Mouse (Mus musculus) hindbrain, embryonic 14.5 days (tissue): Measurements from ENCODE around the gene Ly6g6e. TPM values are rescaled to one million over a fixed set of nuclear protein-coding genes. Genes with fewer than 3 reads are reported as not detected.

Source experiments
- ATAC-seq: fragments of 200-750 bp; cut with Nextera tagmentation; 2 replicates; pipeline ENCODE4 v1.8.0; 2017; ENCODE audit warnings: moderate number of reproducible peaks, mild to moderate bottlenecking, moderate TSS enrichment, moderate library complexity; ENCODE audit not compliant: low FRiP score
- DNase-seq: peaks from one replicate; pipeline ENCODE4 v3.0.0-alpha.2; 2015; ENCODE audit warnings: low spot score
- H3K27ac ChIP-seq: fragments of 300-500 bp; sonication (generic); 2 replicates; pipeline ENCODE4 v1.5.1; 2014; ENCODE audit warnings: mild to moderate bottlenecking, moderate library complexity
- H3K27me3 ChIP-seq: fragments of 300-500 bp; sonication (generic); 2 replicates; pipeline ENCODE4 v1.6.1; 2014; ENCODE audit warnings: mild to moderate bottlenecking, low read length, mixed read lengths; ENCODE audit not compliant: control insufficient read depth, insufficient read depth
- H3K36me3 ChIP-seq: fragments of 300-500 bp; sonication (generic); replicated peaks from 2 replicates; pipeline ENCODE4 v1.6.1; 2014; ENCODE audit not compliant: control insufficient read depth, insufficient read depth
- H3K4me1 ChIP-seq: fragments of 300-500 bp; sonication (generic); replicated peaks from 2 replicates; pipeline ENCODE4 v1.6.1; 2014; ENCODE audit warnings: antibody characterized with exemption, low read length, mixed read lengths; ENCODE audit not compliant: control insufficient read depth, insufficient read depth
- H3K4me2 ChIP-seq: fragments of 300-500 bp; sonication (generic); replicated peaks from 2 replicates; pipeline ENCODE4 v1.6.1; 2014; ENCODE audit warnings: mild to moderate bottlenecking, moderate library complexity
- H3K4me3 ChIP-seq: fragments of 300-500 bp; sonication (generic); replicated peaks from 2 replicates; pipeline ENCODE4 v1.5.1; 2014; ENCODE audit warnings: mild to moderate bottlenecking, low read length
- H3K9ac ChIP-seq: fragments of 300-500 bp; sonication (generic); 2 replicates; pipeline ENCODE4 v1.6.1; 2014
- H3K9me3 ChIP-seq: fragments of 300-500 bp; sonication (generic); 2 replicates; pipeline ENCODE4 v1.6.1; 2016; ENCODE audit warnings: low read length; ENCODE audit not compliant: control insufficient read depth
- WGBS: fragments of 180-500 bp; shearing (Covaris S2); extraction: QIAGEN DNeasy Blood & Tissue Kit; methylation state at CpG from one replicate; pipeline ENCODE4 v1.1.7; 2014; 5-methylcytosine and 5-hydroxymethylcytosine counted together
- polyA plus RNA-seq: library from polyadenylated mRNA; unstranded; fragments of >200 nt; fragmentation: Nextera tagmentation; extraction: Ambion mirVana; gene quantifications from 2 replicates; pipeline ENCODE4 v1.2.1, GENCODE M21; 2014

The Ly6g6e gene
- polyA plus RNA-seq, 1 experiment from 2014 or later: not detected

DNA sequence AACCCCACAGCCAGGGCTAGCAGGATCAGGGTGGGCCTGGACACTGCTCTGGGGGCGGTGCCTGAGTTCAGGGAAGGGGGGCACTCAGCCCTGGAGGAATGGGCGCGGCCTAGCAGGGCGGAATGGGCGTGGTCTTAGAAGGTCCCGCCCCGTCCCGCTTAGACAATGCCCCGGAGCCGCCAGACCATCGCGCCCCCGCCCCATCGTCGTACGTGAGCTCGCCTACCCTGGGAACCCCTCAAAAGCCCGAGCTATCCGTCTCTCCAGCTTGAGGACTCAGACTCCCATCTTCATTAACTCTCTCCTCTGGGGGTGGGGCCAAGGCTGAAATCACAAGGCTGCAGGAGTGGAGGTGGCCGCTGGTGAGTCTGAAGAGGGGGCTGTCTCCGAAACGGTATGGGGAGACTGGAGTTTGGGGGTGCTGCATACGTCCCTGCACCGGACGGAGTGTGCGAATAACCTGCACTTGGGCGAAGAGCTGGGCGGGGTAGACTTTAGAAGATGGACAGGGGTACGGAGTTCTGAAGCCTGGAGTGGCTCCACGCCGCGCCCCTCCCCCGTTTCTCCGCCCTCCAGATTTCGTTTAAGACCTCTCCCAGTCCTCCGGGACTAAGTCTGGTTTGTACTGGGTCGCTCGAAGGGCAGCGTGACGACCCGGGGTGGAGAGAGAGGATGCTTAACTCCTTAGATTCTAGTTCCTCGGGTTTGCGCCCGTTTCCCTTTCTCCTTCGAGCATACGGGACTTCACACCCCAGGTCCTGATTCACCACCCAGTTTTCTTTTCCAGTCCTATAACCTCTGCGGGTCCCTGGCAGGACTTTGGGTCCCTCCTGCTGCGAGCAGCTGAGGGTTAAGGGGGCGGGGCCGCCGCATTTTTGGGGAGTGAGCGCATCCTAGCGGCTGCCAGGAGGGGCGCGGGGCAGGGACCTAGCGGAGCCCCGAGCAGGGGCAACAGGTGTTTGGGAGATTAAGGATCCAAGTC, 17.5 kb upstream of the Ly6g6e start, which contains the start of gene Ddah2:
Gene Ddah2, plus strand, starts transcription at position 125 of the 982 bp plus-strand sequence.
- WGBS: under 1% methylated on average over 56 of the region's 57 CpGs
- Histone ChIP-seq H3K27me3 (peaks cover 6% of the 10 kb centered on the region), H3K9me3 (no peaks in the 10 kb centered on the region), H3K4me3 (peak within 1 kb of the TSS; percentile 85), H3K36me3 (peaks cover 40% of the 10 kb centered on the region), H3K9ac (peak within 1 kb of the TSS; percentile 88), H3K4me1 (peaks cover 13% of the 10 kb centered on the region), H3K27ac (peak within 1 kb of the TSS; percentile 88), H3K4me2 (peak within 1 kb of the TSS; percentile 66)
- DNase-seq (peak; percentile 85), ATAC-seq (peak; percentile 92)

- Histone ChIP-seq H3K27me3 (peaks cover 14% of the 10 kb centered on the region), H3K27ac (no peak overlapping the region), H3K4me3 (peak overlapping the region; percentile 85), H3K4me1 (peaks cover 15% of the 10 kb centered on the region), H3K9me3 (no peaks in the 10 kb centered on the region), H3K9ac (peak overlapping the region; percentile 88), H3K4me2 (peak overlapping the region; percentile 66), H3K36me3 (peaks cover 38% of the 10 kb centered on the region)
- ATAC-seq (peak; percentile 9; the same call in 1 of the 2 replicates), DNase-seq (no peak)
- whole genome bisulfite sequencing: 25% methylated on average over 14 of the region's 14 CpGs
Observed at GRCm38 (mm10) chr17:35060071-35060470, 16.6 kb upstream of the Ly6g6e start.

DNA sequence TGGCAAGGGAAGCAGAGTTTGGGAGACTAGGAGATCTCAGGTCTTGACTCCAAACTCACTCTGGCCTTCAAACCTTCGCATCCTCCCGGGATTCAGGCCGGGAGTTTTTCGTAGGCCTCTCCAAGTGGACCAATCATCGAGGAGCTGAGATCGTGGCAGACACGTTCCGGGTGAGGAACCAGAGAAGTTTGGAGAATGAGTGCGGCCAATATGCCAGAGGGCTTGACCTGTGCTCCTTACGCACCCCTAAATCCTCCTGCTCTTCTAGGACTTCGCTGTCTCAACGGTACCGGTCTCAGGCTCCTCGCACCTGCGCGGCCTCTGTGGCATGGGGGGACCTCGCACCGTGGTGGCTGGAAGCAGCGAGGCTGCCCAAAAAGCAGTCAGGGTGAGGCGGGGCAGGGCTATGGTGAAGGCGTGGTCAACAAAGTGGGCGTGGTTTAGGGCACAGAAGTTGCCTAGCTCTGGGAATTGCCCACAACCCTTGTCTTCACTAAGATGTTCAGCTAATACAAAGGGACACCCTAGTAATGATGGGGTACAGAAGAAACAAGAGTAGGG, 15.9 kb upstream of the Ly6g6e start:
- Histone ChIP-seq H3K9ac (peak overlapping the region; percentile 88), H3K4me3 (peak overlapping the region; percentile 85), H3K36me3 (peaks cover 35% of the 10 kb centered on the region), H3K4me2 (peak overlapping the region; percentile 66), H3K4me1 (peaks cover 18% of the 10 kb centered on the region), H3K27me3 (peaks cover 21% of the 10 kb centered on the region), H3K9me3 (no peaks in the 10 kb centered on the region), H3K27ac (no peak overlapping the region)
- 58% methylated on average over 22 of the region's 22 CpGs for WGBS
- ATAC-seq (no peak), DNase-seq (no peak)

DNA sequence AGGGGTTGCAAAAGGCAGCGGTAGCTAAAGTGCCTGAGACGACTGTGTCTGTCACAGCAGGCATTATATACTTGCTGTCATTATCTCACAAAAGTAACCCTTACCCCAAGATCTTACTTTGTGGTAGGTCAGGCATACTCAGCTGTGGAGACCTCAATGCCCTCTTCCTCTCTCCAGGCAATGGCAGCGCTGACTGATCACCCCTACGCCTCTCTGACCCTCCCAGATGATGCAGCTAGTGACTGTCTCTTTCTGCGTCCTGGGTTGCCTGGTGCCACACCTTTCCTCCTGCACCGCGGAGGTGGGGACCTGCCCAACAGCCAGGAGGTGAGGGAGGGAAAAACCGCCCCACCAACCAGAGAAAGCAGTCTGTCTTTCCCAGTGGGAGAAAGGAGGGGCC, 15.4 kb upstream of the Ly6g6e start:
- Histone ChIP-seq H3K36me3 (peaks cover 30% of the 10 kb centered on the region), H3K27ac (no peak overlapping the region), H3K4me3 (no peak overlapping the region), H3K9me3 (no peaks in the 10 kb centered on the region), H3K9ac (no peak overlapping the region), H3K4me2 (no peak overlapping the region), H3K27me3 (peaks cover 25% of the 10 kb centered on the region), H3K4me1 (peaks cover 18% of the 10 kb centered on the region)
- ATAC-seq (no peak), DNase-seq (no peak)
- WGBS: 84% methylated on average over 8 of the region's 8 CpGs

DNA sequence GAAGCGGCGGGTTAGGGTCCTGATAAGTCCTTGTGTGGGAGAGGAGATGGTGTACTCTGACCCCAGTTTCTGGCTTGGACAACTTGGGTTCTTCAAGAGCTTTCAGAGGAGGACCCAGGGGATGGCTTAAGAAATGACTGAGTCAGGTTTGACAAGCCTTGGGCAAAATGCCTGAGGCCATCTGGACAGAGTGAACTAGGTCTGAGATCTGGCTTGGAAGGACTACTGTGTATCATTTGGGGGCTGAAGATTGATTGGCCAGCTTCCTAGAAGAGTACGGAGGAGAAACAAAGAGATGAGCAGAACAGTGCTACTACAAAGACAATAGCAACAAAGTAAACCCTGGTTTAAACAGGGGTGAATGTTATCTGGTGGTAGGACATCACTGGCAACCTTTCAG, 13.2 kb upstream of the Ly6g6e start:
- Histone ChIP-seq H3K4me2 (no peak overlapping the region), H3K27ac (no peak overlapping the region), H3K27me3 (peaks cover 35% of the 10 kb centered on the region), H3K9me3 (no peaks in the 10 kb centered on the region), H3K36me3 (peaks cover 30% of the 10 kb centered on the region), H3K4me1 (peaks cover 18% of the 10 kb centered on the region), H3K9ac (no peak overlapping the region), H3K4me3 (no peak overlapping the region)
- DNase-seq (no peak), ATAC-seq (no peak)
- 89% methylated on average over 3 of the region's 3 CpGs for WGBS

GRCm38 (mm10) chr17:35064378-35064877, 12.3 kb upstream of the Ly6g6e start:
- Histone ChIP-seq H3K36me3 (peaks cover 30% of the 10 kb centered on the region), H3K27me3 (peaks cover 35% of the 10 kb centered on the region), H3K4me2 (peak overlapping the region; percentile 45), H3K9ac (no peak overlapping the region), H3K9me3 (no peaks in the 10 kb centered on the region), H3K4me3 (no peak overlapping the region), H3K4me1 (peaks cover 18% of the 10 kb centered on the region), H3K27ac (no peak overlapping the region)
- DNase-seq (no peak), ATAC-seq (no peak)
- 46% methylated on average over 10 of the region's 10 CpGs for WGBS

GRCm38 (mm10) chr17:35064951-35065947, 11.5 kb upstream of the Ly6g6e start, which contains the start of gene Ly6g6c:
Gene Ly6g6c (plus strand): TSS chr17:35065388.
- Histone ChIP-seq H3K9ac (peak within 1 kb of the TSS; percentile 26; the same call in 1 of the 2 replicates), H3K4me2 (peak within 1 kb of the TSS; percentile 45), H3K4me3 (peak within 1 kb of the TSS; percentile 20), H3K9me3 (no peaks in the 10 kb centered on the region), H3K27ac (no peak within 1 kb of the TSS), H3K27me3 (peaks cover 35% of the 10 kb centered on the region), H3K36me3 (peaks cover 30% of the 10 kb centered on the region), H3K4me1 (peaks cover 12% of the 10 kb centered on the region)
- ATAC-seq: no peak
- 2% methylated on average over 48 of the region's 48 CpGs for WGBS
- DNase-seq: no peak

DNA sequence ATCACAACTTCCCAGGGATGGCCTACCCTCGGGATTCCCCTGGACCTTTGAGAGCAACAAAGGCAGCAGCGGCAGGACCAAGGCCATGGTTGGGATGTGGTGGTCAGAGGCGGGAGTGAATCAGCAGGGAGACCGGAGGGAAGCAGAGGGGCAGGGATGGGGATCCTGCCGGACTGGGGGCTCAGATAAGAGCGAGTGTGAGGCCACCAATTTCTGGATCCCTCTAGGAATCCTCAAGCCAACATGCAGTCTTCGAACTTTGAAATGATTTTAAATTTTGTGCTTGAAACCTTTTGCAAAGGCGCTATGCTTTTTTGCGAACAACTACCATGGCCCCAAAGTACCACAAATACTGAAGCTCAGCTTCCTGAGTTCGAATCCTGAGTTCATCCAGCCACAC, 10.6 kb upstream of the Ly6g6e start, which contains the start of gene Mpig6b:
Gene Mpig6b, minus strand, starts transcription at position 101 of the 400 bp plus-strand sequence.
- H3K9ac ChIP-seq: peak within 1 kb of the TSS; percentile 26; the same call in 1 of the 2 replicates
- WGBS: 46% methylated on average over 10 of the region's 10 CpGs
- DNase-seq: no peak

More for the DNA sequence above, 10.6 kb upstream of the Ly6g6e start, which contains the start of gene Mpig6b:
- peak within 1 kb of the TSS; percentile 45 for H3K4me2 ChIP-seq
- peaks cover 5% of the 10 kb centered on the region for H3K4me1 ChIP-seq
- peaks cover 35% of the 10 kb centered on the region for H3K27me3 ChIP-seq
- peak within 1 kb of the TSS; percentile 20 for H3K4me3 ChIP-seq
- no peaks in the 10 kb centered on the region for H3K9me3 ChIP-seq
- H3K36me3 ChIP-seq: peaks cover 24% of the 10 kb centered on the region
- no peak for ATAC-seq
- H3K27ac ChIP-seq: no peak within 1 kb of the TSS
